Mouse (Mus musculus): ENCODE measurements around the gene Steap1. TPM values are rescaled to one million over a fixed set of nuclear protein-coding genes. Genes with fewer than 3 reads are reported as not detected.

Gene Steap1
- total and polyA plus RNA-seq, 2 experiments from 2014 or later, result 0.11 to 0.70 TPM

DNA sequence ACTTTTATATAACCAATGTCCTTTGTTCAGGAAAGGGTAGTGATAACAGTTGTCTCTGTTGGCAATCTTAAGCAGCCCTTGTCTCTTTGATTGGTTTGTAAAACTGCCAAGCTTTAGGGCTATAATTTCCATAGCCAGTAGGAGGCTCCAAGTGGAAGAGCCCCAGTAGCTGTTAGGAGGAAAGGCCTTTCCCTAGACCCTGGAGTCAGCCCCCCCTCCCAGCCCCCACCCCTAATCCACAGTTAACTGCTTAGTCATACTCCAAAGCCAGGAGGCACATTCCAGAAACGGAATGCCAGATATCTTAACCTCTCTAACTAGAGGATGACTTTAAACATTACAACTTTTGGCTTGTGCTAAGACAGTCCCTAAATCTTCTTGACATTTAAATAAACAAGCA, 62.2 kb downstream of the Steap1 start:
- no peaks in the 10 kb centered on the region for H3K4me1 ChIP-seq (ENCODE audit: control insufficient read depth, insufficient read depth)
- TF ChIP-seq EP300 (IDR thresholded peaks at IDR 0.05; ENCODE audit: low read depth) (no peak), CTCF (IDR thresholded peaks at IDR 0.05; ENCODE audit: low read depth) (no peak)
- no peak overlapping the region for H3K9ac ChIP-seq (replicated peaks; ENCODE audit: low read depth, low read length)
- peaks cover 3% of the 10 kb centered on the region; the same call in 1 of the 2 replicates for H3K27me3 ChIP-seq (ENCODE audit: control insufficient read depth, insufficient read depth, low read length)
- H3K36me3 ChIP-seq (replicated peaks; ENCODE audit: control insufficient read depth, insufficient read depth, low read length), result no peaks in the 10 kb centered on the region
- DNase-seq (ENCODE audit: low spot score) (peak; percentile 32), ATAC-seq (ENCODE audit: insufficient read depth, low read depth) (no peak; the same call in 1 of the 2 replicates)
- H3K4me3 ChIP-seq (ENCODE audit: low read depth, low read length), result no peak overlapping the region
- 0% methylated on average over 1 of the region's 1 CpGs for WGBS
- no peak overlapping the region for H3K4me2 ChIP-seq (ENCODE audit: low read depth, low read length)
- H3K27ac ChIP-seq (ENCODE audit: low read depth), result no peak overlapping the region
- H3K9me3 ChIP-seq (replicated peaks; ENCODE audit: control insufficient read depth, low read length), result no peaks in the 10 kb centered on the region

Other genes starting within 250 kb of the Steap1 start
- gene Cldn12, start 234.4 kb downstream of the Steap1 start, total RNA-seq (2014; rRNA removed; ENCODE audit: low replicate concordance), result 14.5 and 16.8 TPM in 2 replicates
- gene Cldn12, start 234.4 kb downstream of the Steap1 start, polyA plus RNA-seq (2015; fragmentation: Nextera tagmentation; extraction: Ambion mirVana), result 12.6 and 12.7 TPM in 2 replicates
- 12.3 and 14.5 TPM in 2 replicates for gene Gtpbp10, start 189.8 kb downstream of the Steap1 start, total RNA-seq (2014; rRNA removed; ENCODE audit: low replicate concordance)
- 12.6 and 13.8 TPM in 2 replicates for gene Gtpbp10, start 189.8 kb downstream of the Steap1 start, polyA plus RNA-seq (2015; fragmentation: Nextera tagmentation; extraction: Ambion mirVana)
- gene Gm8773, start 175.5 kb downstream of the Steap1 start, total RNA-seq (2014; rRNA removed; ENCODE audit: low replicate concordance), result not detected in 2 replicates
- gene Gm8773, start 175.5 kb downstream of the Steap1 start, polyA plus RNA-seq (2015; fragmentation: Nextera tagmentation; extraction: Ambion mirVana), result 0.26 and 0.51 TPM in 2 replicates
- gene Cfap69, start 85.1 kb downstream of the Steap1 start, total RNA-seq (2014; rRNA removed; ENCODE audit: low replicate concordance), result 0.95 and 1.2 TPM in 2 replicates
- gene Cfap69, start 85.1 kb downstream of the Steap1 start, polyA plus RNA-seq (2015; fragmentation: Nextera tagmentation; extraction: Ambion mirVana), result 0.84 and 1.0 TPM in 2 replicates
- gene Steap2, start 54.7 kb downstream of the Steap1 start, total RNA-seq (2014; rRNA removed; ENCODE audit: low replicate concordance), result 3.1 and 3.6 TPM in 2 replicates
- gene Steap2, start 54.7 kb downstream of the Steap1 start, polyA plus RNA-seq (2015; fragmentation: Nextera tagmentation; extraction: Ambion mirVana), result 0.94 and 1.2 TPM in 2 replicates

Data from heart, postnatal 0 days (tissue).